Mouse (Mus musculus) gastrocnemius, postnatal 14 days (tissue): ENCODE measurements at regions not wholly inside any gene's neighbourhood (a gene's known extent, or its start where the extent isn't known, plus 50 kb on each side); places are given as distances from the start of the nearest gene placed in this dataset.

ENCODE experiments used
- DNase-seq: peaks from one replicate; pipeline ENCODE4 v3.0.0; 2021; ENCODE audit warnings: mixed read lengths
- intact Hi-C: fragments of 180-260 bp; cut with DNase I; formaldehyde crosslinking; loops from one replicate; pipeline ENCODE4 v1.15.1; 2025; ENCODE audit warnings: low total_unique reads

DNA sequence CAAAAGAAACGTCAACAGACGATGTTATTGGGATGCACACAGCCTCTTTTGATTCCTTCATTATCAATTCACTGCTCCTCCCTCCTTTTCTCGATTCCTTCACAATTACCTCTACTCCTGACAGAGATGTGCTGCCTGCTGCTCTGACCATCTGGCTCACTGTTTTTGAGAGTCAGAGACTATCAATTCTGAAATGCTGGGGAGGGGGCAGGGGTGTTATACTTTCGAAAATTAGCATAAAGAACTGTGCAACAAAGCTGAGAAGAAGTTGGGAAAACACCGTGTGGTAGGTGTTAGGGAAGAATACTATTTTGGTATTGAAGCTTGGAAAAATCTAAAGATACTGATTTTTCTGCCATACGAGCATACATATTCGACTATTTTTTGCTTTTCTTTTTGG, 96.4 kb downstream of the Nedd1 start:
- DNase-seq, result no peak
- intact Hi-C loops, result no loop called here

DNA sequence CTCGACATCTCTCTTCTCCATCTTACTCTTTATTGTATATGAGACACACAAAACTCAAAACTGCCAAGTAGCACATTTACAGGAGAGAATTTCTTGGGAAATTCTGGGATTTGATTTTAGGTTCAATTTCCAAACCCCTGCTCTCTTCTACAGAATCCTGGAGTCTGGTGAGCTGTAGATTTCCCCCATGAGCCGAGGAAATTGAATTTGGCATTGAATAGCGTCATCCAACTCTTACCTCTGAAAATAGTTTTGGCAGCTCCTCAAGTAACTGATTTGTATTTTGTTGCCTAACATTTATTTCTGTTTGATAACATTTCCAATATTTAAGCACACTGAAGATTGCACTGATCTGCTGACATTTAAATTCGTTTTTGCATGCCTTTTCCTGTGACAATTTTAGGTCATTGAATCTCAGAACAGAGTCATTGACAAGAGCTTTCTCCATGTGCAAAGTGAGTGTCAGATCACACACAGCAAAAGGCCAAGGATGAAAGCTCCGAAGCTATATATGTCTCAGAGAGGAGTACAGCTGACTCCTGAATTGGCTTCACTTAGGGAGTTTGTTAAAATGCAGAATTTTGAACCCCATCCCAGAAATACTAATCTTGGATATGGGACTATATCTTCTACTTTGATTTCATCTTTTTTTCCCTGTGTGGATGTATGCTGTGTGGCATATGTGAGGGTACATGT, 106.4 kb downstream of the Nedd1 start:
- intact Hi-C loops, result no loop called here
- no peak for DNase-seq

DNA sequence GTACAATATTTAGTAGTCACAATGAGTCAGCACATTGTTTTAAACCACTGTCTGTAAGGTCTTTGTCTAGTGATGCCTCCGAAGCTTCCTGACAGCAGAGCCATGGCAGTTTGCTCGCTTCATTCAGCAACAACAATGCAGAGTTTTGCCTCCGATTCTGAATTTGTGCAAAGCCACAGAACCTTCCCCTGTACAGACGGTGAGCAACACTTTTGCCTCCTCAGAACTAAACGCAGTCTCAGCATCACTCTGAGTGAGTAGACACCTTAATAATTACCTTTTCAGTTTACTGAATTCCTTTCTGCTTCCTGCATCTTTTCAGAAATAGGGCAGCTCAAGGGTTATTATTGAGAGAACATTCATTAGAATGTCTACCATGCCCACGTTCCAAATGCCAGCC, 107.9 kb downstream of the Nedd1 start:
- DNase-seq, result no peak
- intact Hi-C loops, result no loop called here

DNA sequence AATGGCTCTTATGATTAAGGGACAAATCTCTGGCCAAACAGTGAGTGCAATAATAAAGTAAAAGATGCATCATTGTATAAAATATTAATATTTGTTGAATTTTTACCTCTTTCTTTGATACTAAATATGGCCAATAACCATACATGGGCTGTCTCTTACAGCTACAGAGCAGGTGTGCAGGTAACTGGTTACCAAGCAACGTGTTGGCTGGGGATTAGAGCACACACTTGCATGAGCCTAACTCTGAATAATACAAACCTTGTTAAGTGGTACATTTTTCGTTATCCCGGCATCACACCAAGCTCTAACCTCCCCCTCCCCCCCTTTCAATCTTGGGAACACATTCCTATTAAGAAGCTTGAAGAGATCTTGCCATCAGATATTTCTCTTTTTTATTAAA, 111.2 kb downstream of the Nedd1 start:
- intact Hi-C loops, result no loop called here
- no peak for DNase-seq

DNA sequence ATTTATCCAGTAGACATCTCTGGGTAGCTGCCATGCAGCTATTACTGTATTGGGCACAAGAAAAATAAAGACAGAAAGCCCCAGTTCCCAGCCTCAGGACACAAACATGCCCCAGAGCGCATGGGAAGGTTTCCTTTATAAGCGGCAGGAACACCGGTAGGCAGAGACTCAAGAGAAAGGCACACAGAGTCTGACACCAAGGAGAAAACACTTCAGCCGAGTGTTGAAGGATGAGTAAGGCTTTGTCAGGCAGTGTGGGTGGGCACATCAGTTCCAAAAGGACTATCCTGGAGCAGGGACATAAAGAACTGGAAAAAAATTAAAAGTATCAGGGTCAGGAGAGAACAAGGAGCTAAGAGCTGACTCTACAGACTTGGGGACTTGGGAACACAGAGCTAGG, 115.5 kb downstream of the Nedd1 start:
- intact Hi-C loops, result no loop called here
- no peak for DNase-seq

DNA sequence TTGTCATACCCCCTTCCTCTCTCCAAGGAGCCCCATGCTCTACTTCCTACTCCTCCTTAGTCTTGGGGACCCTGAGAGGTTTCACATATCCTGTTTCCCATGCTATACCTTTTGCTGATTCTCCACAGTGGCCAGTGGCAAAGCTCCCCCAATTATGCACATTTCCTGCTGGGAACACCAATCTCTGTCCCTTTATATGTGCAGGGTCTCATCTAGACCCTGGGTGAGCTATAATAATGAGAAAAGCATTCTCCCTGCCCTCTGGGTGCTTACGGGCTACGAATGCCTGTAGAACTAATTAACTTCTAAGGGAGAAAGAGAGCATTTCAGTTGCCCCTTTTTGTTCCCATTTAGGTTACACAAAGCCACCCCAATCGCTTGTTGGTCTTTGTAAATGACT, 116.6 kb downstream of the Nedd1 start:
- intact Hi-C loops, result no loop called here
- DNase-seq, result no peak

DNA sequence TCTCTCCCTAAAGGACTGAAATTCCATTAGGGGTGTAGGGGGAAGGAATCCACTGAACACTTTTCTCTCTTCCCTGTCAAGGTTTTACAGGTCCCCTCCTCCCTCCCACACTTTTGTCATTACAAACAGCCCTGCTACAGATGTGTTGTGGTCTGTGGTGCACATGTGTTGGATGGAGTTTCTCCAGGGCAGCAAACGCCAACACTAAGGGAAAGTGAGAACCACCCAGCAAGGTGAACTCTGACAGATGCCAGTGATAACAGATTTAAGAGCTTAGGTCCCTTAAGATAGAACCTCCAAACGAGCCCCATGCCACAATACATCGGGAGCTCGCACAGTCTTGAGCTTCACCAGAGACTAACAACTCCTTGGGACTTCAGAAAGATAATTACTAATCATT, 122.1 kb downstream of the Nedd1 start:
- intact Hi-C loops, result no loop called here
- no peak for DNase-seq

DNA sequence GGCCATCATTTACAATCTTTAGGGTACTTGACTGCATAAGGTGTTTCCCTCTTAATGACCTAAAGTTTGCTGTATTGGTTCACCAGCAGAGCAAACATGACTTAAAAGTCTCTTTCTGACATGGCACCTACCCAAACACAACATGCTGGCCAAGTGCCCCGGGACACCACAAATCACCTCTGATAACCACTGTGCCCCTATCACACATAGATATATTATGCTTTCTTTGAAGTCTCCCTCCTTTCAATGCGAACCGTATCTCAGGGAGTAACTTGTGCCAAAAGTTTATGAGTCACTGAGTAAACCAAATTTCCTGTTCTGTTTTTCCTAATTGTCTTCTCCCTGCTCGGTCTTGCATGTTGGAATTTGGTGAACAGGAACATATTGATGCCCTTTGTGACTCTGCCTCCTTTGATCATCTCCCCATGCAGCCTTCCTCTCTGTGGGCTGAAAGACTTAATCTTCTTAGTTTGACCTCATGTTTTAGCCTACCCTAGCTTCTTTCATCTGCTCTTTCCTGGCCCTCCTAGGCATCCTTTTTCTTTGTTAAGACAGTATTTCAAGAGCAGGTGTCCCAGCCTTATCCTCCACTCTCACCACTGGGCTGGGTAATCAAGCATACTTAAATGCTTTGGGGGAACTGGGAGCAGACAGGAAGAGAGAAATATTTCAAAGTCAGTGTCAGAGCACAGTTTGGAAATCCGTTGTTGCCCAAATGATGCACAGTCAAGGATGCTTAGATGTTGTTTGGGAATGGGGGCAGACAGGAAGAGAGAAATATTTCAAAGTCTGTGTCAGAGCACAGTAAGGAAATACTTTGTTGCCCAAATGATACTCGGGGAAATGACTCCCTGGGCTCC, 126.5 kb downstream of the Nedd1 start:
- intact Hi-C loops, result no loop called here
- no peak for DNase-seq

DNA sequence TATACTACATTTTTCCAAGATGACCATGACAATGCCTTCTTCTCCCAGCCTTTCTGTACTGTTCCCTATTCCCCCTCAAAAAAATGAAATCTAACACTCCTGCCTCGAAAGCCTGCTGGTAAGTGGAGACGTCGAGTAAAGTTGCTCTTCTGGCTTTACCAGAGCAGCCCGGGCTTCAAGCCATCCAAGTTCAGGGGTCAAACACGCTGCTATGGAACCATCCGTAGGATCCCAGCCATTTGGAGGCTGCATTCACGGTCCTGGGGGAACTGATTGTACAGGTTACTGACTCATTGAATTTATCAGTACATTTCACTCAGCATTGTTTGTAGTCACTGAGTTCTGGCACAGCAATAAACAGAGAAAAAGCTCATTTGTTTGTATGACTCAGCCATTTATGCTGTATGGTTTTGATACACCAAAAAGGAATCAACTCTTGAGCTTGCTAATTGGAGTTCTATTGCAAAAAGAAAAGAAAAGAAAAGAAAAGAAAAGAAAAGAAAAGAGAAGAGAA, 128.2 kb downstream of the Nedd1 start:
- no peak for DNase-seq
- intact Hi-C loops, result no loop called here

DNA sequence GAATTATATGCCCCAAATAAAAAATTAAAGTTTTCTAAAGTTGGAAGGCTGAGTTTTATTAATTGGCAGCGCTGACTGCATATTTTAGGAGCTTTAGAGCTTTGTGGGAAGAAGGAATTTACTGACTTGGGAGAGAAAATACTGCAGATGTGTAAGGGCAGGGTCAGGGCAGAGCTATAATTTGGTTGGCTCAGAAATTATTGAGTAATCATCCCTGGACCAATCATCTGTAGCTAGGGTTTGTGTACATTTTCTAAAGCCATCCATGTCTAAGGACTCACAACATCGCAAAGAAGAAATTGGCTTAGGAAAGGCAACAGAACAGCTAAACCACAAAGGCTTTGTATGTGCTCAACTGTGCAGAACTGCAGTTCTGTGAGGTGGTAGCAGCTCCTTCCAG, 143.3 kb downstream of the Nedd1 start:
- intact Hi-C loops, result no loop called here
- no peak for DNase-seq

DNA sequence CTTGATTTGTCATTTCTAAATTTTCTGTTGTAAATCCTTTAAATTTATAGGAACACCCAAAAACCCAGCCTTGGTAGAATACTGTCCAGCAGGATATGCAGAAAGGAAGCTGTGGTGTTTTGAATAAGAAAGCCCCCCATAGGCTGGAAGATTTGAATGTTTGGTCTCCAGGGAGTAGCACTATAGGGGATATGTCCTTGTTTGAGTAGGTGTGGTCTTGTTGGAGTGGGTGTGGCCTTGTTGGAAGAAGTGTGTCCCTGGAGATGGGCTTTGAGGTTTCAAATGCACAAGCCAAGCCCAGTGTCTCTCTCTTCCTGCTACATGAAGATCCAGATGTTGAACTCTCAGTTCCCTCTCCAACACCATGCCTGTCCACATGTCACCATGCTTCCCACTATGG, 151.7 kb downstream of the Nedd1 start:
- intact Hi-C loops, result no loop called here
- DNase-seq, result no peak

DNA sequence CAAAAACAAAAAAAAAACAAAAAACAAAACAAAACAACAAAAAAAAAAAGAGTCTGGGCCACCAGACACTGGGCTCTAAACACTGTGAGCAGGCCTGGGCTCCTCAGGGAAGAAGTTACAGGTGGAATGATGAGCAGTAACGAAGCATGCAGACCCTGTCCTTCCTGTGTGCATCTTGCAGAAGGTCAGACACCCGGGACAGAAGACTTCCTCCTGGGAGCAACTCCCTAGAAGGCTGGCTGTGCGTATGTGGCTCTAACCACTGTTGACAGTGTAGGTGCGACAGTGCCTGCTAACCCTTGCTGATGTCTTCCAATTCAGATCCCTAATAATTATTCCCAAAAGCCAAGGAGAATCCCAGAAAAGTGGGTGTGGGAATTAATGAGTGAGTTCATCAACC, 164.8 kb downstream of the Nedd1 start:
- intact Hi-C loops, result no loop called here
- DNase-seq, result no peak

DNA sequence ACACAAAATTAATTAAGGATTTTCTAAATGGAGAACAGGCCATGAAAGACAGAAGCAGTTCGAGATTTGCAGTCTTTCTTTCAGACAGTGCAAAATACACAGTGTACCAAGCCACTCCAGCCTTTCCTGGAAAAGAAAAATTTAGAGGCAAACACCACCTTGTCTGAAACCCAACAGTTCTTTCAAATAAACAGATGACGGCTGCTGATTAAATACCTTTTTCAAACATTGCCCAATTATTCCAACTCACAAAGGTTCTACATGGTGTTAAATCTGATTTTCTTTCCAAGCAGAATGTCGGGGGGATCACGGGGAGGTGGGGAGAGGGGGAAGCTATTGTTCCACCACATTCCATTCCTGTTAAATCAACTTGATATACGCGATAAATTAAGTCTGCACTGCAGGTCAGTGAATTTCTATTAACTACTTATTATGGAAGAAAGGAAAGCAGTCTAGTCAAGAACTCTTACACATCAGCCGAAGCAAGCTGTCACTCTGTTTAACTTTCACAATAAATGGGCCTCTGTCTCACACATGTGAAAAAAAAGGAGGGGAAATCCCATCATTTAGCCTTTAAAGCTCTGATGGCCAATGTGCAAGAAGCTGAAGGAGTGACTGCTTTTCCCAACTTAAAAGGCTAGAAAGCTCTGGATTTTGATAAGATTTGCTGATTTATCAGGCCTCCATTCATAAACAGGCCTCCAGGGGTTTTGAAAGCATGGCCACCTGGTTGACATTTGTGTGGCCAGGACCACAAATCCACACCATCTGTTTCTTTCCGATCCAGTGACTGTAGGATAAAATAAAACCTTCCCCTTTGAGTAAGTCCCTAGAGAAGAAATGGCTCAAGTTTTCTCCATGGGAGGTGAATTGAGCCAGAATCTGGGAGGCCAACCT, 165.4 kb downstream of the Nedd1 start:
- intact Hi-C loops, result no loop called here
- no peak for DNase-seq

DNA sequence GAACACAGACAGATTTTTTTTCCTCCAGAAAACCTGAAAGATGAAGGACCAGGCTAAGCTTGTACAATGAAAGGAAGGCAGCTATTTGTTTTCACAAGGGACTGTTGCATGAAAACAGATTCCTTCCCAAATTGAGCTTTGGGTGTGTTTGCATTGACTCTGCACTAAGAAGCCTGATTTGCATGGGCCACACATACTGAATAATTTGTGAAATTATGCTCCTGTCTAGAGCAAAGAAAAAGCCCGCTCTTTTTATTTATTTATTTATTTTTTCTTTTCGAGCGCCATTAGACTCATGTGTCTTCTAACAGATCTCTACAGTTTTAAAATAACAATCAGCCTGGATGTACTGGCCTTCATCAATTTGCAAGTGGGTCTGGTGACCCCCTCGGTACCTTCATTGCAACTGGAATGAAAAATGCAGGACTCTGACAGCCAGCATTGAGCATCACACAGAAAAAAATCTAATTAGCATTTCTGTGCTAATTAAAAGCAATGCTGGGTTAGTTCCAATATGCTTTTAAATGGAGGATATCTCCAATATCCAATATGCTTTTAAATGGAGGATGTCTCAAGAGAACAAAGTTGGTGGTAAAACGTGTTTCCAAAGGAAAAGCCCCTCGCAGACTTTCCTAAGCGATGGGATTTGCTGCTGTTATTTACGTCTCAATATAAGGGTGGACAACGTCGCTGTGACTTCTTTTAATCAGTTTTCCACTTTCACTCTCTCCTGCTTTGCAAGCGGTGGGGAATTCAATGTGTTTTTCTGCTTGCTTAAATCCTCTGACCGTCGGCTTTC, 166.3 kb downstream of the Nedd1 start:
- no peak for DNase-seq
- intact Hi-C loops, result no loop called here

DNA sequence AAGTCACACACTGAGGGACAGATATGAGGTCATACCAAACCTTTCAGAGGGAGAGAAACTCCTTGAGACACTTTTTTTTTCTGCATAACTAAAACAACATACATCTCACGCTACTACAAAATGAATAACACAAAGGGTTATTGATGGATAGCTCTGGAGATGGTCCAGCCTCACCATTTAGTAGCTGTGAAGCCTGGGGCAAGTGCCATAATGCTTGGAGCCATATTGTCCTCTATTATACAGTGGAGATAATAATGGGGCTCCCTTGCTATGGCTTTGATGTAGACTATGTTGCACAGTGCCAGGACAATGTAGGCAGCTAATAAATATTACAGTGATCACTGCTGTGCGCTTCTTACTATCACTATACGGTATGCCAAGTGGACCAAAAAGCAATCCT, 168.3 kb downstream of the Nedd1 start:
- intact Hi-C loops, result no loop called here

DNA sequence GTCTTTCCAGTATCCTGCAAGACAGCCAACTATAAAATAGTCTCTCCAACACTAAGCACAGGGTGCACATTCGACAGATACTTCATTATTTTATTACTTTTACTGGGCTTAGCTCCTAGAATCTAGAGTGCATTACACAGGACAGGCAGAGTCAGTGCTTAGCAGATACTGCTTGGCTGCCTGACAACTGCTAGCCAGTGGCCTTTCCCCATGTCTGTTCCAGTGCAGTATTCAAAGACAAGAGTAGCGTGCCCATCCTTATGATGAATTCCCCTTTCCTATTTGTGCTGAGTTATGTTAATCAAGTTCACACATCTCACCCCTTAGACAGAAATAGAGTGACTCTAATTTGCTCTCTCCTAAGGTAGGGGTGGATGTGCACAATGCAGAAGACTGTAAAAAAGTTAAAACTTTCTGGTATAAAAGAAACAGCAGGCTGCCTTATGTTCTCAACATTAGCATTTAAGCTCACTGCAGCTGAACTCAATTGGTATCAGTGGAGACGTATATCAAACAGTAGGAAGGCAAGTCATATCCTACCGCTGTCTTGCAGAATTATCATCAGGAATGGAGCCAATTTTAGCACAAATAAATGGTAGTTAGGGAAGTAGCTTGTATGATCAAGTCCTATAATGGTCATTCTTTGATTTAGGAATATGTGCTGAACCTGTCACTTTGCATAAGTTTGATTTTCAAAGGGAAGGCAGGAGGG, 173.2 kb downstream of the Nedd1 start:
- intact Hi-C loops, result no loop called here
- no peak for DNase-seq

More for the DNA sequence above, 168.3 kb downstream of the Nedd1 start:
- DNase-seq, result no peak

DNA sequence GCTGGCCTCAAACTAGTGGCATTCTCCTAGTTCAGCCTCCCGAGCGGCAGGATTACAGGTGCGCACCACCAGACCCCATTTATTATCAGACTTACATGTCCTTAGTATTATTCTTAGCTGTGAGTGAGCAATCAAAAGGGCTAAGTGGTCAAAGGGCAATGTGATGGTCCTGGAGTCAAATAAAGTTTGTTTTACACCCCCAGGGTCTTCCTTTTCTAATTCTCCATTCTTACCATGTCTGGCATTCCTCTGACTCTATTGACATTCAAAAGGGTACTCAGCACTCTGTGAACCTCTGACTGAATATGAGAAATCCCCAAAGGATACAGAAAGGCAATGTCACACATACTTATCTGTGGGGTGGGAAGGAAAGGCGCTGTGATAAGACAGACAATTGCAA, 183.8 kb downstream of the Nedd1 start:
- intact Hi-C loops, result no loop called here
- DNase-seq, result no peak

DNA sequence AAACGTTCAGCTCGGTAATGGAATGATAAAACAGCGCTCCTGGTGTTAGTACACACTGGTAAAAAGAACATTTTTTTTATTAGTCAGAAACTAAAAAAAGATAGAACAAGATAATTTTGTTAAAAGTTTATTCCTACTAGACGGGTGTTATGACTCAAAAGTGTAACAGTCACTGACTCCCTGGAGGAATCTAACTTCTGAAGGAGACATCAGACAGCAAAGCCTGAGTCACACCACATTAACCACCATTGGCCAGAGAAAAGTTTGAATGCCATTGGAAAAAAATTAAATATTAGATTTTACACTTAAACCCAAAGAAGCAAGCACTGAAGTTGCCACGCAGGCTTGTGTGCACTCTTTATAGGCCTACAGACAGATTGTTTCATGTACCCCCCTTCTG, 205.3 kb downstream of the Nedd1 start:
- intact Hi-C loops, result no loop called here
- no peak for DNase-seq

DNA sequence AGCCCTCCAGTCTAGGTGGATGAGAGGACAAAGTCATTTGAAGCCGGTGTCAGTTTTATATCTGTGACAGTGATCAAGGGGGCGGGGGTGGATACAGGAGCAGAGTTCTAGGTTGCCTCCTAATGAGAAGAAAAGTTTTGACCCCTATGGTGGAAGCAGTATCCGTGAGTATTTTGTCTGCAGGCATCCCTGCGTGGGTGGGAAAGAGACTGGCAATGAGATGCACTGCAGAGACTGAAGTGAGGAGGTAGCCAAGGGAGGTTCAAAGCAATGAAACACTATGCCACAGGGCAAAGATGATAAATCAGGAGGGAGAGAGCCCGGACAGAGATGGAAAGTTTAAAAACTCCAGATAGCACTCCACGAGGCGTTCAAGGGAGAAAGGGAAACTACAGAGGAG, 210.5 kb downstream of the Nedd1 start:
- intact Hi-C loops, result no loop called here
- no peak for DNase-seq
